Mouse (Mus musculus) B cell, adult 2 months (primary cell): ENCODE measurements around the gene Luc7l3.

Experiments
- DNase-seq, 2 experiments: peaks; one replicate each; pipeline ENCODE4 v3.0.0; 2022

The Luc7l3 gene

GRCm38 (mm10) chr11:94255733-94256132 lies 66.1 kb downstream of the Luc7l3 start:
- no peak for DNase-seq

- DNase-seq, result no peak
Measured at GRCm38 (mm10) chr11:94253691-94254090, 68.1 kb downstream of the Luc7l3 start.

- DNase-seq, result no peak
Measured at GRCm38 (mm10) chr11:94253156-94253555, 68.6 kb downstream of the Luc7l3 start.

GRCm38 (mm10) chr11:94246789-94247061 lies 75.1 kb downstream of the Luc7l3 start:
- DNase-seq, result no peak

- DNase-seq, result no peak
Measured at GRCm38 (mm10) chr11:94245955-94246788, 75.6 kb downstream of the Luc7l3 start, which contains the start of gene Wfikkn2. Wfikkn2 (minus strand) TSS chr11:94246005.

- no peak for DNase-seq
Measured at GRCm38 (mm10) chr11:94244385-94244784, 77.4 kb downstream of the Luc7l3 start.

GRCm38 (mm10) chr11:94243422-94244180 lies 78.2 kb downstream of the Luc7l3 start:
- DNase-seq, result no peak

GRCm38 (mm10) chr11:94242760-94243421 lies 78.9 kb downstream of the Luc7l3 start:
- DNase-seq, result no peak

- DNase-seq, result no peak
Measured at GRCm38 (mm10) chr11:94239706-94240105, 82.1 kb downstream of the Luc7l3 start.

- no peak for DNase-seq
Measured at GRCm38 (mm10) chr11:94238786-94239185, 83.0 kb downstream of the Luc7l3 start.
